Mouse (Mus musculus): ENCODE data around the gene Myo16.

- TF ChIP-seq GATA1 (IDR thresholded peaks at IDR 0.05; ENCODE audit: borderline replicate concordance, low read length) (no peak), FLI1 (IDR thresholded peaks at IDR 0.05; ENCODE audit: low read length) (no peak)
Measured at GRCm38 (mm10) chr8:10418971-10419370, 265.3 kb downstream of the Myo16 start.

Measured in megakaryocyte, embryonic 14.5 days (primary cell).